Mouse (Mus musculus) cerebellum, adult 8-10 months (tissue): Measurements from ENCODE around the gene Fgfr4.

Experiments used
- DNase-seq: peaks from one replicate; pipeline ENCODE4 v3.0.0; 2022

Fgfr4 gene

GRCm38 (mm10) chr13:55211221-55212010, 59.0 kb downstream of the Fgfr4 start:
- DNase-seq: peak; percentile 84

GRCm38 (mm10) chr13:55212011-55212360, 59.5 kb downstream of the Fgfr4 start:
- no peak for DNase-seq

- DNase-seq: peak; percentile 70
Observed at GRCm38 (mm10) chr13:55212361-55213137, 60.1 kb downstream of the Fgfr4 start.

GRCm38 (mm10) chr13:55213138-55213806, 60.8 kb downstream of the Fgfr4 start:
- no peak for DNase-seq
